Comparison of ENCODE assay signal across 10 mouse cellular contexts in the genomic region with DNA sequence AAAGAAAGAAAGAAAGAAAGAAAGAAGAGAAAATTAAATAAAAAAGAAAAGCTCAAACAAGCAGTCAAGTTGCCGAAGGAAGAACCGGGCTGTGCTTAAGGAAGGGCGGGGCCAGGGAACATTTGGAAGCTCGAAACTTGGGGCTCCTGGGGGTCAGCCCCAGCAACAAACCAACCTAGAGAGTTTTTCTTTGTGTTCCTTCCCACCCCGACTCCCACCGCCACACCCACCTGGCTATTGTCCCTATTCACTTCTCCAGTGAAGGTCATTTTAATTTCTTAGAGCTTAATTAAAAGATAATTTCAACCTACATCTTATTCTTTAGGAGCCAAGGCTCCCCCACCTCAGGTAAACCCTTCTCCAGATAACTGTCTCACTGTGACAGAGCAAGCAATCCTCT. TPM values are rescaled to one million over a fixed set of nuclear protein-coding genes. Genes with fewer than 3 reads are reported as not detected.
A peak's percentile ranks its signal among the peaks of the same experiment; 100 is the strongest.
DNase-seq lines count a peak whose midpoint lies in the region; ATAC-seq and TF ChIP-seq lines count a peak whose summit lies in the region.
"Had no signal": no experiment of that assay in that cellular context is flagged by ENCODE, and none has a peak within 500 bp of the region (broad histone marks: within the 10 kb centered on the region; RNA-seq: fewer than 3 reads in every experiment).

No protein-coding gene starts in this region.

- H3K4me2 ChIP-seq in forebrain, embryonic 15.5 days (replicated peaks), result no peak overlapping the region
- peak overlapping the region; percentile 54 for H3K4me2 ChIP-seq in lung, embryonic 16.5 days (ENCODE audit: low read depth, low read length)
- peak overlapping the region; percentile 35; the same call in 1 of the 2 replicates for H3K4me2 ChIP-seq in limb, embryonic 14.5 days (replicated peaks; ENCODE audit: low read depth, low read length, severe bottlenecking)
- H3K4me2 ChIP-seq in stomach, embryonic 14.5 days (replicated peaks; ENCODE audit: low read depth, low read length), result peak overlapping the region; percentile 34

- H3K9ac ChIP-seq in forebrain, embryonic 15.5 days (replicated peaks), result no peak overlapping the region
- H3K9ac ChIP-seq in lung, embryonic 16.5 days (ENCODE audit: low read length), result peak overlapping the region; percentile 47; the same call in 1 of the 2 replicates
- peak overlapping the region; percentile 13; the same call in 1 of the 2 replicates for H3K9ac ChIP-seq in limb, embryonic 14.5 days (ENCODE audit: low read depth, low read length, severe bottlenecking)
- H3K9ac ChIP-seq in stomach, embryonic 14.5 days (replicated peaks; ENCODE audit: low read depth, low read length), result no peak overlapping the region

- no peak overlapping the region for H3K27ac ChIP-seq in forebrain, embryonic 10.5 days
- H3K27ac ChIP-seq in forebrain, embryonic 15.5 days (replicated peaks), result no peak overlapping the region
- no peak overlapping the region for H3K27ac ChIP-seq in lung, embryonic 16.5 days (ENCODE audit: low read length)
- H3K27ac ChIP-seq in limb, embryonic 14.5 days (replicated peaks; ENCODE audit: low read depth, low read length), result no peak overlapping the region
- H3K27ac ChIP-seq in stomach, embryonic 14.5 days (ENCODE audit: low read length), result no peak overlapping the region

- WGBS in forebrain, embryonic 10.5 days, result 8% methylated on average over 6 of the region's 6 CpGs
- 6% methylated on average over 6 of the region's 6 CpGs for WGBS in forebrain, embryonic 15.5 days
- 14% methylated on average over 6 of the region's 6 CpGs for WGBS in lung, embryonic 16.5 days
- 9% methylated on average over 6 of the region's 6 CpGs for WGBS in limb, embryonic 14.5 days
- WGBS in stomach, embryonic 14.5 days, result 23% methylated on average over 6 of the region's 6 CpGs

- TF ChIP-seq POLR2A in limb, embryonic 14.5 days (IDR thresholded peaks at IDR 0.05; ENCODE audit: borderline replicate concordance, extremely low read depth, insufficient read depth, insufficient read length), result no peak

- no peak for ATAC-seq in forebrain, embryonic 15.5 days (replicated peaks)
- no peak for ATAC-seq in lung, embryonic 16.5 days (ENCODE audit: low read depth)
- no peak for ATAC-seq in limb, embryonic 14.5 days (ENCODE audit: low FRiP score, low read depth)
- ATAC-seq in stomach, embryonic 14.5 days (ENCODE audit: insufficient number of reproducible peaks, insufficient read depth, low FRiP score, low read depth), result no peak

- H3K9me3 ChIP-seq in forebrain, embryonic 10.5 days, result no peaks in the 10 kb centered on the region
- H3K9me3 ChIP-seq in forebrain, embryonic 15.5 days, result no peaks in the 10 kb centered on the region
- H3K9me3 ChIP-seq in lung, embryonic 16.5 days (ENCODE audit: control insufficient read depth, low read length), result no peaks in the 10 kb centered on the region
- H3K9me3 ChIP-seq in limb, embryonic 14.5 days (ENCODE audit: control insufficient read depth, low read length), result no peaks in the 10 kb centered on the region
- H3K9me3 ChIP-seq in stomach, embryonic 14.5 days (ENCODE audit: control insufficient read depth, low read depth, low read length), result no peaks in the 10 kb centered on the region

- DNase-seq in forebrain, embryonic 10.5 days (ENCODE audit: extremely low spot score, low spot score), result no peak
- no peak for DNase-seq in lung, adult 18-20 months
- DNase-seq in limb, embryonic 14.5 days (ENCODE audit: low spot score), result no peak
- no peak for DNase-seq in cerebellum, postnatal 36 days
- no peak for DNase-seq in spleen, postnatal 36 days (ENCODE audit: low spot score in 2 of 2)
- DNase-seq: cerebellum, postnatal 25 days; kidney, adult 18-20 months had no signal

- H3K4me3 ChIP-seq in forebrain, embryonic 10.5 days, result peak overlapping the region; percentile 34
- H3K4me3 ChIP-seq in forebrain, embryonic 15.5 days, result no peak overlapping the region
- peak overlapping the region; percentile 34 for H3K4me3 ChIP-seq in lung, embryonic 16.5 days (ENCODE audit: low read length)
- H3K4me3 ChIP-seq in limb, embryonic 14.5 days (replicated peaks; ENCODE audit: low read length), result peak overlapping the region; percentile 11; the same call in 1 of the 2 replicates
- peak overlapping the region; percentile 17; the same call in 1 of the 2 replicates for H3K4me3 ChIP-seq in stomach, embryonic 14.5 days (ENCODE audit: low read depth, low read length)

- H3K27me3 ChIP-seq in forebrain, embryonic 10.5 days (ENCODE audit: poor library complexity, severe bottlenecking), result peaks cover 8% of the 10 kb centered on the region; the same call in 1 of the 2 replicates
- H3K27me3 ChIP-seq in forebrain, embryonic 15.5 days, result peaks cover 2% of the 10 kb centered on the region; the same call in 1 of the 2 replicates
- no peaks in the 10 kb centered on the region; the same call in 1 of the 2 replicates for H3K27me3 ChIP-seq in lung, embryonic 16.5 days (ENCODE audit: control insufficient read depth, insufficient read depth, low read depth, low read length)
- no peaks in the 10 kb centered on the region for H3K27me3 ChIP-seq in limb, embryonic 14.5 days (ENCODE audit: control insufficient read depth, insufficient read depth, low read length)
- no peaks in the 10 kb centered on the region for H3K27me3 ChIP-seq in stomach, embryonic 14.5 days (ENCODE audit: control insufficient read depth, insufficient read depth, low read length)

- peaks cover 10% of the 10 kb centered on the region for H3K4me1 ChIP-seq in forebrain, embryonic 10.5 days
- H3K4me1 ChIP-seq in forebrain, embryonic 15.5 days, result no peaks in the 10 kb centered on the region
- peaks cover 4% of the 10 kb centered on the region; the same call in 1 of the 2 replicates for H3K4me1 ChIP-seq in lung, embryonic 16.5 days (replicated peaks; ENCODE audit: control insufficient read depth, insufficient read depth, low read length)
- peaks cover 6% of the 10 kb centered on the region for H3K4me1 ChIP-seq in limb, embryonic 14.5 days (ENCODE audit: control insufficient read depth, insufficient read depth, low read length)
- H3K4me1 ChIP-seq in stomach, embryonic 14.5 days (ENCODE audit: control insufficient read depth, insufficient read depth, low read length), result peaks cover 7% of the 10 kb centered on the region; the same call in 1 of the 2 replicates

- H3K36me3 ChIP-seq in forebrain, embryonic 10.5 days (replicated peaks), result no peaks in the 10 kb centered on the region
- no peaks in the 10 kb centered on the region for H3K36me3 ChIP-seq in forebrain, embryonic 15.5 days
- H3K36me3 ChIP-seq in lung, embryonic 16.5 days (ENCODE audit: control insufficient read depth, insufficient read depth, low read length), result no peaks in the 10 kb centered on the region
- H3K36me3 ChIP-seq in limb, embryonic 14.5 days (ENCODE audit: control insufficient read depth, insufficient read depth, low read length), result no peaks in the 10 kb centered on the region
- H3K36me3 ChIP-seq in stomach, embryonic 14.5 days (ENCODE audit: control insufficient read depth, insufficient read depth, low read length), result no peaks in the 10 kb centered on the region

RNA-seq across cellular contexts. Expression of gene Uso1, which starts 25.6 kb away (rescaled TPM):
- 37.0 and 38.8 TPM in 2 replicates for polyA plus RNA-seq in forebrain, embryonic 10.5 days (2016; fragmentation: Nextera tagmentation; extraction: Ambion mirVana)
- 42.1 and 45.8 TPM in 2 replicates for polyA plus RNA-seq in forebrain, embryonic 15.5 days (2015; fragmentation: Nextera tagmentation; extraction: Ambion mirVana)
- 37.7 and 38.3 TPM in 2 replicates for polyA plus RNA-seq in lung, embryonic 16.5 days (2015; fragmentation: Nextera tagmentation; extraction: Ambion mirVana)
- 42.9 and 54.6 TPM in 2 replicates for polyA plus RNA-seq in limb, embryonic 14.5 days (2012; rRNA removed)
- 42.0 and 43.0 TPM in 2 replicates for polyA plus RNA-seq in limb, embryonic 14.5 days (2014; fragmentation: Nextera tagmentation; extraction: Ambion mirVana)
- 34.7 and 35.8 TPM in 2 replicates for polyA plus RNA-seq in stomach, embryonic 14.5 days (2014; fragmentation: Nextera tagmentation; extraction: Ambion mirVana)

RNA-seq across cellular contexts. Expression of gene G3bp2, which starts 28.7 kb away (rescaled TPM):
- polyA plus RNA-seq in forebrain, embryonic 10.5 days (2016; fragmentation: Nextera tagmentation; extraction: Ambion mirVana), result 278 and 287 TPM in 2 replicates
- 323 and 349 TPM in 2 replicates for polyA plus RNA-seq in forebrain, embryonic 15.5 days (2015; fragmentation: Nextera tagmentation; extraction: Ambion mirVana)
- 124 and 144 TPM in 2 replicates for polyA plus RNA-seq in lung, embryonic 16.5 days (2015; fragmentation: Nextera tagmentation; extraction: Ambion mirVana)
- polyA plus RNA-seq in limb, embryonic 14.5 days (2012; rRNA removed), result 54.0 and 62.3 TPM in 2 replicates
- 145 and 147 TPM in 2 replicates for polyA plus RNA-seq in limb, embryonic 14.5 days (2014; fragmentation: Nextera tagmentation; extraction: Ambion mirVana)
- 205 and 218 TPM in 2 replicates for polyA plus RNA-seq in stomach, embryonic 14.5 days (2014; fragmentation: Nextera tagmentation; extraction: Ambion mirVana)

Comparison
In these comparisons a context has a peak if more than half of its experiments do, and no peak if none do; other contexts are left out.
1. H3K9ac ChIP-seq: peak in lung, embryonic 16.5 days (single experiment) and limb, embryonic 14.5 days (single experiment); none in forebrain, embryonic 15.5 days (single experiment) and stomach, embryonic 14.5 days (single experiment).